Mouse (Mus musculus): Measurements from ENCODE around the gene Adra1b.

GRCm38 (mm10) chr11:43848056-43848455 is 53.0 kb downstream of the Adra1b start:
- TF ChIP-seq EP300 (IDR thresholded peaks at IDR 0.05; ENCODE audit: insufficient read depth, low read depth, low read length): no peak
- no peak for TF ChIP-seq CTCF (IDR thresholded peaks at IDR 0.05; ENCODE audit: low read depth, low read length)
- no peak for TF ChIP-seq POLR2A (IDR thresholded peaks at IDR 0.05; ENCODE audit: insufficient read depth, low read length)
